Mouse (Mus musculus) cerebellum, adult 18-20 months (tissue): ENCODE results near the gene Ripk3.

Source experiments
- DNase-seq, 2 experiments: peaks; one replicate each; pipeline ENCODE4 v3.0.0; 2021

Ripk3 gene

GRCm38 (mm10) chr14:55788256-55789050 lies at the start of gene Ripk3:
TSS of gene Ripk3 (minus strand) at chr14:55788865.
- no peak for DNase-seq

DNA sequence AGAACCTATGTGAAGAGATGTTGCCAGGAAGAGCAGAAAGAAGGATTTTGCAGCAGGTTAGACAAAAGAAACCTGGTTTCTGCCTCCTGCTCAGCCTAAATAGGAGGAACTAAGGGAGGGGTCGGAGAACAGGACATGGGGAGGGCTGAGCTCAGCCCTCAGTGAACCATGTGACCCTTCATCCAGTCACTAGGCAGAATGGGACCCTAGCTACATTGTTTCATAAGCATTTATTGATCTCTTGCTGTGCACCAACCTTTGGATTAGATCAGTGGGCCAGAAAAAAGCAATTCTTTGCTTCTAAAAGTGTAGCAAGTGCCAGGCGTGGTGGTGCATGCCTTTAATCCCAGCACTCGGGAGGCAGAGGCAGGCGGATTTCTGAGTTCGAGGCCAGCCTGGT lies 49.6 kb upstream of the Ripk3 start:
- no peak for DNase-seq

DNA sequence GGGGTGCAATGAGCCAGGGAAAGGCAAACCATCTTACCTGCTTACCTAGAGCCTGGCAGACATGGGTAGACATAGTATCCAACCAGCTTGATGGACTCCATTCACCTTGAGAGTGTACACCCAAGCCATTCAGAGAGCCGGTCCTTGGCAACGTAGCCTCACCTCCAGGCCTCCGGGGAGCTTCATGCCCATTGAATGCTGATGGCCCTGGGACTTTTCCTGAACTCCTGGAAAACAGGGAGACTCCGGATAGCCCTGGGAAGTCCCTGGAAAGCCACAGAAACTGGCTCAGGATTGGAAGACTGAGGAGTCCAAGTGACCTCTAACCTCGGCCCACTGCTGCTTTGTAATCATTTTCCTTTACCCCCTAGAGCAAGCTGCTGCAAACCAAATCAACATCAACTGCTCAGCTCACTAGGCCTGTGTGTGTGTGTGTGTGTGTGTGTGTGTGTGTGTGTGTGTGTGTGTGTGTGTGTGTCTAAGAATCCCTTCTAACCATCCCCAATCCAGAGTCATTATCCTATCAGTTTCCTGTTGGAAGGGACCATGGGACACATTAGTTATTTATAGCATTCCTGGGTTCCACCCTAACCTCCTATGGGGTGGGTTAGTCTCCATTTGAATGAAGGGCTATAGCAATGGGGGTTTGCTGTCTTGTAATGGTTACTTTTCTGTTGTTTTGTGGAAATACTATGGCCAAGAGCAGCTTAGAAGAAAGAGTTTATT lies 46.3 kb upstream of the Ripk3 start:
- no peak for DNase-seq

GRCm38 (mm10) chr14:55833126-55833525 lies 44.5 kb upstream of the Ripk3 start:
- no peak for DNase-seq

- no peak for DNase-seq
These were observed 41.7 kb upstream of the Ripk3 start for GRCm38 (mm10) chr14:55830331-55830730.

GRCm38 (mm10) chr14:55829854-55830253 lies 41.2 kb upstream of the Ripk3 start:
- no peak for DNase-seq

DNA sequence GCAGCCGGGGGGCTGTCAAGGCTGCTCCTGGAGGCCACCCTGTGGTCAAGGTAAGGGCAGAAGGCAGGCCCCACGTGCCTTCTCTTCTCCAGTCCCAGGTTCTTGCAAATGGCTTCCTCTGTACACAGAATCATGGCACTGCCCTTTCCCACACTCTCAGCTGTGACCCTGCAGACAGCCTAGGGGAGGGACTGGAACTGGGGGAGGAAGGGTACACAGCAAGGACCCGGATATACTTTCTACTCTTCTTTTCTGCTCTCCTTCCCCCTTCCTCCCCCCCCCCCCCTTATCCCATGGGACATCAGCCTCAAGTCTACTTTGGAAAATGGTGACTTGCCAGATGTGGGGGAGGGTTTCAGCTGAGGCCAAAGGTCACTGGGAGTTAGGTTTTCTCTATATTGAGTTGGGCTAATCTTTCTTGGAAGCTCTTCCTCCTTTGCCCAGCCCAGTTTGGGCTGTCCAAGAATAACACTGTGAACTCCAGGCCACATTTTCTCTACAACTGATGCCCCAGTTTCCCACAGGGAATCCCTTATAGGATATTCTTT lies 40.1 kb upstream of the Ripk3 start:
- no peak for DNase-seq

DNA sequence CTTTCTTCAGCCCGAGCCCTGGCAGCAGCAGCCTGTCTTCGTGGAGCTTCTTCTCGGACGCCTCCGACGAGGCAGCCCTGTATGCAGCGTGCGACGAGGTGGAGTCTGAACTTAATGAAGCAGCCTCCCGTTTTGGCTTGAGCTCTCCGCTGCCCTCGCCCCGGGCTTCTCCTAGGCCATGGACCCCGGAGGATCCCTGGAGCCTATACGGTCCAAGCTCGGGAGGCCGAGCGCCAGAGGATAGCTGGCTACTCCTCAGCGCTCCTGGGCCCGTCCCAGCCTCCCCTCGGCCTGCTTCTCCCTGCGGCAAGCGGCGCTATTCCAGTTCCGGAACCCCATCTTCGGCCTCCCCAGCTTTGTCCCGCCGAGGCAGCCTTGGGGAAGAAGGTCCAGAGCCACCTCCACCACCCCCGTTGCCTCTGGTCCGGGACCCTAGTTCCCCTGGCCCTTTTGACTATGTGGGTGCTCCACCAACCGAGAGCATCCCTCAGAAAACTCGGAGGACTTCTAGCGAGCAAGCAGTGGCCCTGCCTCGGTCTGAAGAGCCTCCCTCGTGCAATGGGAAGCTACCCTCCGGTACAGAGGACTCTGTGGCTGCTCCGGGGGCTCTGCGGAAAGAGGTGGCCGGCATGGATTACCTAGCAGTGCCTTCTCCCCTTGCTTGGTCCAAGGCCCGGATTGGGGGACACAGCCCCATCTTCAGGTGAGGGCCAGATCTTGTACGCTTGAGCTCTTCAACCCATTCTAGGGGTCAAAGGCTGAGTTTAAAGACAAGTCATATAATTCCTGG lies 38.1 kb upstream of the Ripk3 start:
- DNase-seq, result peak in 1 of 2 experiments; percentile 22

DNA sequence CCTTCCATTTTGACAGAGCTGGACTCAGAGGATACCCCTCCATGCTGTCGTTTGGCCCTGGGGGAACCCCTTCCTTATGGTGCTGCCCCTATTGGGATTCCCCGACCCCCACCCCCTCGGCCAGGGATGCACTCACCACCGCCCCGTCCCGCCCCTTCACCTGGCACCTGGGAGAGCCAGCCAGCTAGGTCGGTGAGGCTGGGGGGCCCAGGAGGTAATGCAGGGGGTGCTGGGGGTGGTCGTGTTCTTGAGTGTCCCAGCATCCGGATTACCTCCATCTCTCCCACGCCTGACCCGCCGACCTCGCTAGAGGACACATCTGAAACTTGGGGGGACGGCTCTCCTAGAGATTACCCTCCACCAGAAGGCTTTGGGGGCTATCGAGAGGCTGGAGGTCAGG lies 37.5 kb upstream of the Ripk3 start:
- no peak for DNase-seq

DNA sequence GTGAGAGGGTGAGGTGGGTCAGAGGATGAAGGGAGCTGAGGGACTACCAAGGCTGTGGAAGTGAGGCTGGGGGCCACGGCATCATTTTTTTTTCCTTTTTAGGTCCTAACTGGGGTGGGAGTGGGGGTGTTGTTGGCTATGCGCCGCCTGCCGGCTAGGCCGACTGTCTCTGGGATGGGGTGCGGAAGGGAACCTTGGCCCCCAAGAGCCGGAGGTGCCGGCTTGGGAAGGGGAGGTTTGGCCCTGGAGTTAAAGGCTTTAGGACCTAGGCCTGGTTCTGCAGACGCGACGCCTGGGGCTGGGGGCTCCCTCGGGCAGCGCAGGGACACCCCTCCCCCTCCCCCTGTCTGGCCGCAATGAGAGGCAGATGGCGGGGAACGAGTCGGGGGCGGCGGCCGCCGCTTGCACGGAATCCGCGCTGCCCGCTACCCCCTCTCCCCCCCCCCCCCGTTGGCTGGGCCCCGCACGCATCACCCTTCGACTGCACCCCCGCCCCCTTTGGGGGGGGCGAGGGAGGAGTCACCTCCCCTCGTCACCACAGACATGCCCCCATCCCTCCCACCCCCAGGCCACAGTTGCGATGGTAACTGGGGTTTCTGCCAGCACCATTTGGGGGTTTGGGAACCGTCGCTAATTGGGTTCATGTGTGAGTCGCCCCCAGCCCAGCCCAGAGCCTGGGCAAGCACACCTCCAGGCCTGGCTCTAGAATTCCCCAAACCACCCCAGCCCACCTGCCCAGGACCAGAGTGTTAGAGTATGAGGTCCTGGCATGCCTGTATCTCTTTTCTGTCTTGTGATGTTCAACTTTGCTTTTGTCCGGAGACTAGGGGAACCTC lies 36.8 kb upstream of the Ripk3 start:
- DNase-seq, result no peak

DNA sequence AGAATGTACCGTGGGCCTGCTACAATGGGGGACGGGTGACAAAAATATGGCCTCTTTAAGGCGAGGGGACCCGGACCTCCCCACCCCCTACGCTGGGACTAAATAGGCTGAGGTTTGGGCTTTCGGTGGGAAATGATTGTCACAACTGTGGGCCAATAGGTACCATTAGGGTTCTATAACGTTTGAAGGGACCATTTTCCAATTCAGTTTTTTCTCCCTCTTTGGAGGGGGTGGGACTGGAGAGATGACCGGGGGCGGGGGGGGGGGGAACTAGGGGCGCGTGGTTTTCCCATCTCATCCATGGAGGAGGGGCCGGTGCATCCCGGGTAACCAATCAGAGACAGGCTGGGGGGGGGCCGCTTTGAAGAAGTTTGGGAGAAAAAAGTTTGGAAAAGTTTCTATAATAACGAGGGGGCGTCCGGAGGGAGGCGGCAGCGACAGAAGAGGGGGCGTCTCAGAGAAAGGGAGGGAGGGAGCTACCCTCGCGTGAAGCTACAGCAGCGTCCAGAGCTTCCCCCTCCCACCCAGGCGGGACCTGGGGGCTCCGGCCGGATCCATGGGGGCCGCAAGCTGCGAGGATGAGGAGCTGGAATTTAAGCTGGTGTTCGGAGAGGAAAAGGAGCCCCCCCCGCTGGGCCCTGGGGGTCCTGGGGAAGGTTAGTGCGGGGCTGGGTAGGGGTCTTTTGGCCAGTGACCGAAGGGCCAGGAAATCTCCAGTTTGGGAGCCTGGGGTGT lies 36.0 kb upstream of the Ripk3 start:
- DNase-seq, result no peak

- DNase-seq, result no peak
These were observed 35.4 kb upstream of the Ripk3 start for GRCm38 (mm10) chr14:55824001-55824480.

DNA sequence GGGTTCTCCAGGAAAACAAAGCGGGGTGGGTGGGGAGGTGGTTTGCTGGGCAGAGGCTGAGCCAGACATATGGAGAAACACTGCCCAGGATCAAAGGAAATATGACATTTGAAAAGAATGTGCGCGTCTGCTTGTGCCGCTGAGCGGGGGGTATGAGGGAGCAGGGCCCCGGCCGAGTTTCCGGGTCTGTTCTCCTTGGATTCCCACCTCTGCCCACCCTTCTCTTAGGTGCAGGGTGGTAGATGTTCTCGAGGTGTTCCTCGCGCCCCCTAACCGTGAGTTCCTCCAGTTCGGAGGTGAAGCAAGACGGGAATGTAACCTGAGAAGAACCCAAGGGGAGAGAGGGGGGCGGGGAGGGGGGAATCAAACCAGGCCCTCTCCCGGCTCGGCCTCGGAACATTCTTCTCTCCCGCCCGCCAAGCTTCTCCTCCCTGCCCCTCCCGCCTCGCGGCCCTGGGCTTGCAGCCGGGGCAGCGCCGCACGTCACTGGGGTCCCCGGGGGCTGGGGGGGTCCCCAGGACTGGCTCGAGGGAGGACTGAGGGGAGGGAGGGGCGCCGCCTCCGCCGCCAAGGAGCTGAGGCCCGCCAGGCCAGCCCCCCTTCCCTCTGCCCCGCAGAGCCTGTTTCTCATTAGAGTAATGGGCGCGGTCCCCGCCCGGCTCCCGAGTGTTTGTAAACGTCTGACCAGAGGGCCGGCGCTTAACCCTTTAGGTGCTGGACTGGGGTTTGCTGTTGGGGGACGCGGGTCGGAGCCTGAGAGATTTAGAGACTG lies 34.5 kb upstream of the Ripk3 start, which contains the start of gene Nfatc4:
TSS of gene Nfatc4 (plus strand) at position 154 of the 772 bp plus-strand sequence.
- peak; percentile 10 to 11 for DNase-seq

DNA sequence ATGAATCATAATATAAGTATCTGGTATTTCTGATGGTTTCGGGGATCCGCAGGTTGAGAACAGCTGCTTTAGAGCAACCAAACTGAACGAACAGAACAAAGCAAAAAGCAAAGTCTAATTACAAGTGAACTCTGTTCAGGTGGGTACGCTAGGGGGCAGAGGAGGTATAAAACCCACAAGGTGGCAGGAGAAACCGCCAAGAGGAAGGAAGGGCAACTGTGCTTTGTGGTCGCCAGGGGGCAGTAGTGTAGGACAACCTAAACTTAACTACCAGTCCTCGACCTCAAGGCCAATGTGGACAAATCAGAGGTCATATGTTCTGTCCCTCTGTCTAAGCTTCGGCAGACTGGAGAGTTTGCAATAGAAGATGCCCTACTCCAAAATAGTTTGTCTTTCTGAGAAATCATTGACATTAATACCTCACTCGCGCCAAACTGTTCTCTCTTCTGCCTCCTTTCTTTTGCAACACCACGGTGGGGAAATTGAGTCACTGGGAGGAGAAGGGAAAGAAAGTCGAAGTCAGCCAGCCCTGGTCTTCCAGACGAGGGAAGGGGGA lies 33.8 kb upstream of the Ripk3 start:
- peak; percentile 48 to 70 for DNase-seq

DNA sequence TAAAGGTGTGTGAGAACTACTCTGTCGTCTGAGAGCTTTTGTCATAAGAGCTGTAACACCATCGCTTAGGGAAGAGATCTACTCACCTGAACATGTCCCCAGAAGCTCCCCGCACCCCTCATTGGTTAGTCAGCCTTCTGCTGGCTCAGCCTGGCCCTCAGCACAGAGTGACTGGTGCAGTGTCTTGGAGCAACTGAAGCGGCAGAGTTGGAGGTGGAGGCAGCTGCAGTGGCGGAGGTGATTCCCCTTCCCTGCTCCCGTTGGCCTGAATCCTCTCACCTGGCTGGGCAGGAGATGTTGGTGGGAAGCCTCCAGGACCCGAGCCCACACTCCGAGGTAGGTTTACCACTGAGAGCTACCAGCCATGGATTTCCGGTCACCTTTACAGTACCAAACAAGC lies 31.9 kb upstream of the Ripk3 start:
- DNase-seq, result no peak

DNA sequence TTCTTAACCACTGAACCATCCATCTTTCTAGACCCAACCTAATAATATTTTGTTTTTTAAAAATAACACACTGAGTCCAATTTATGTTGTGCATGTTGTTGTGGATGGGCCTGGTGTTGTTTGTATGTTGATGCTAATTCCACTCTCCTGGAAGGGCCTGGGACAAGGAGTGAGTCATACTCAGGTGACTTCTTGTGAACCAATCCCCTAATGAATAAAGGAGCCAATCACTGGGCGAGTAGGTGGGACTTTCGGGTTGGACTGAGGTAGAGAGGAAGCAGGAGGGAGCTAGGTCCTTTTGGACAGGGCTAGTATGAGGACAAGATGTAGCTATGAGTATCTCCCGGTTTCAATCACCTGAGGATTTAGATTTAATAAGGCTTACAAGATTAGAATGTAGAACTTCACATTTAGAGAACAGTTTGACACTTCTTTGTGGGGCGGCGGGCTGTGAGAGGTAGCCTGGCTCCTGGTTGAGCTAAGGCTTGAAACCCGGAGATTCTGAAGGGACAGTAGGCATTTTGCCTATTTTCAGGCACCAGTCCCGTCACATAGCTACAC lies 31.3 kb upstream of the Ripk3 start:
- DNase-seq, result no peak

- peak; percentile 28 to 39 for DNase-seq
These were observed 26.7 kb upstream of the Ripk3 start for GRCm38 (mm10) chr14:55815310-55815751.

DNA sequence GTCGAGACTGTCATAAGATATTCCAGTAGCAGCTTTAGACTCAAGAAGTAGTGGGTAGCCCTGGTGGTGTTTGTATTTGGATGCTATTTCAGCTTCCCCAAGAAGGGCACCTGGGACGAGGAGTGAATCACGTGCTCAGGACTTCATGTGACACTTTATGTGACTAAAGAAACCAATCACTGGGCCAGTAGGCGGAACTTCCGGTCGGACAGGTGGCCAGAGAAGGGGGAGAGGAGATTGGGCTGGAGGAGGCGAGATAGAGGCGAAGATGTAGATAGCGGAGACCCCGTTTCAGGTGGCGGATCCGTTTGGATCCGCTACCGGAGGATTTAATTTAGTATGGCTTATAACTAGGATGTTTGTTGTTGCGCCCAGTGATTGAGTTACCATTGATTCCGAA lies 26.2 kb upstream of the Ripk3 start:
- DNase-seq, result peak; percentile 74 to 84

DNA sequence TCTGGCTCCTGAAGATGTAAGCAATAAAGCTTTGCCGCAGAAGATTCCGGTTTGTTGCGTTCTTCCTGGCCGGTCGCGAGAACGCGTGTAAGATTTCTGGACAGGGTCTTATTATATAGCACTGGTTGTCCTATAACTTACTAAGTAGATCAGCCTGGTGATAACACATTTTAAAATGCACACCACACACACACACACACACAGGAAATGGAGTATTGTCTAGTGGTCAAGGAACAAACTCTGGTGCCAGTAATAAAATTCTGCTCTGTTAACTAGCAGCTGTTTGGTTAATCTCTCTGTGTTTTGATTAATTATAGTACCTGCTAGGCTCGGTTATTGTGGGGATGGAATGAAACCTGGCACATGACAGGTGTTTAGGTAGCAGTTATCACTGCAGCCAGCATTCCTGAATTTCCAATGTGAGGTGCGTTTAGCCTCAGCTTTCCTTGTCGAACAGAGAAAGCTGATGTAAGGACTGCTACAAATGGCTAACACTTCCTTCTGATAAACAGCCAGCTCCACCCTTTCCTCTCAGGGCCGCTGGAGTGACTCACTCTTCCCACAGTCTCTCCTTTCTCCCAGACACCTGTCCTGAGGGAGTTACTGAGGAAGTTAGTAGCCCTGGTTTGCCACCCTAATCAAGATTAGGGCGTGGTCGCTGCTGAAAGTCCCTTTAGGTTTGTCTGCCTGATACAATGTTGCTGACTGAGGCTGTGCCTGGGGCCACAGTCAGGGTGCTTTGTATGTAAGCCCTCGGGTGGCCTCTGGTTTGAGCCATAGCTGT lies 6.9 kb upstream of the Ripk3 start:
- no peak for DNase-seq
